Mouse (Mus musculus) heart, embryonic 16.5 days (tissue): ENCODE data around the gene Slco2a1. TPM values are rescaled to one million over a fixed set of nuclear protein-coding genes. Genes with fewer than 3 reads are reported as not detected.

ENCODE experiments used
- ATAC-seq: fragments of 200-750 bp; cut with Nextera tagmentation; replicated peaks from 2 replicates; pipeline ENCODE4 v1.8.0; 2017; ENCODE audit warnings: moderate number of reproducible peaks; ENCODE audit not compliant: insufficient read depth, low FRiP score; ENCODE audit errors: extremely low read depth
- H3K27ac ChIP-seq: fragments of 300-500 bp; sonication (generic); 2 replicates; pipeline ENCODE4 v1.5.1; 2014; ENCODE audit warnings: mild to moderate bottlenecking, low read length, control low read depth, moderate library complexity
- H3K27me3 ChIP-seq: fragments of 300-500 bp; sonication (generic); 2 replicates; pipeline ENCODE4 v1.6.1; 2014; ENCODE audit warnings: low read length, mixed read lengths; ENCODE audit not compliant: control insufficient read depth, insufficient read depth
- H3K36me3 ChIP-seq: fragments of 300-500 bp; sonication (generic); 2 replicates; pipeline ENCODE4 v1.6.1; 2014; ENCODE audit not compliant: control insufficient read depth, insufficient read depth
- H3K4me1 ChIP-seq: fragments of 300-500 bp; sonication (generic); 2 replicates; pipeline ENCODE4 v1.6.1; 2014; ENCODE audit warnings: low read length, mixed read lengths; ENCODE audit not compliant: control insufficient read depth, insufficient read depth
- H3K4me2 ChIP-seq: fragments of 300-500 bp; sonication (generic); 2 replicates; pipeline ENCODE4 v1.6.1; 2014; ENCODE audit warnings: low read depth, mild to moderate bottlenecking, control low read depth, low read length
- H3K4me3 ChIP-seq: fragments of 300-500 bp; sonication (generic); 2 replicates; pipeline ENCODE4 v1.5.1; 2014; ENCODE audit warnings: mild to moderate bottlenecking, control low read depth, low read length
- H3K9ac ChIP-seq: fragments of 300-500 bp; sonication (generic); 2 replicates; pipeline ENCODE4 v1.6.1; 2014; ENCODE audit warnings: low read length, control low read depth
- H3K9me3 ChIP-seq: fragments of 300-500 bp; sonication (generic); replicated peaks from 2 replicates; pipeline ENCODE4 v1.6.1; 2016; ENCODE audit warnings: low read length; ENCODE audit not compliant: control insufficient read depth
- WGBS: fragments of 180-500 bp; shearing (Covaris S2); extraction: QIAGEN DNeasy Blood & Tissue Kit; methylation state at CpG from one replicate; pipeline ENCODE4 v1.1.7; 2014; 5-methylcytosine and 5-hydroxymethylcytosine counted together
- polyA plus RNA-seq: library from polyadenylated mRNA; unstranded; fragments of >200 nt; fragmentation: Nextera tagmentation; extraction: Ambion mirVana; gene quantifications from 2 replicates; pipeline ENCODE4 v1.2.1, GENCODE M21; 2015

Gene Slco2a1
- polyA plus RNA-seq, 1 experiment from 2014 or later = 7.9 TPM

GRCm38 (mm10) chr9:103120231-103120630 lies 131.7 kb downstream of the Slco2a1 start:
- Histone ChIP-seq H3K36me3 (no peaks in the 10 kb centered on the region), H3K4me1 (no peaks in the 10 kb centered on the region), H3K27ac (no peak overlapping the region), H3K4me2 (no peak overlapping the region), H3K4me3 (no peak overlapping the region), H3K9ac (no peak overlapping the region), H3K27me3 (peaks cover 4% of the 10 kb centered on the region; the same call in 1 of the 2 replicates), H3K9me3 (no peaks in the 10 kb centered on the region)
- WGBS = 37% methylated on average over 2 of the region's 2 CpGs
- no peak for ATAC-seq

GRCm38 (mm10) chr9:103121546-103121945 lies 133.0 kb downstream of the Slco2a1 start:
- Histone ChIP-seq H3K27me3 (no peaks in the 10 kb centered on the region), H3K9ac (no peak overlapping the region), H3K9me3 (no peaks in the 10 kb centered on the region), H3K4me2 (no peak overlapping the region), H3K4me3 (no peak overlapping the region), H3K4me1 (no peaks in the 10 kb centered on the region), H3K36me3 (no peaks in the 10 kb centered on the region), H3K27ac (no peak overlapping the region)
- 82% methylated on average over 7 of the region's 7 CpGs for WGBS
- ATAC-seq = no peak

- 92% methylated on average over 4 of the region's 4 CpGs for WGBS
- Histone ChIP-seq H3K9ac (no peak overlapping the region), H3K36me3 (no peaks in the 10 kb centered on the region), H3K27ac (no peak overlapping the region), H3K4me2 (no peak overlapping the region), H3K9me3 (0 out of 2 replicates have a peak, but pooled peaks cover 2% of the 10 kb centered on the region), H3K4me1 (no peaks in the 10 kb centered on the region), H3K27me3 (no peaks in the 10 kb centered on the region), H3K4me3 (no peak overlapping the region)
- ATAC-seq = no peak
Observed at GRCm38 (mm10) chr9:103124746-103125145, 136.2 kb downstream of the Slco2a1 start.

DNA sequence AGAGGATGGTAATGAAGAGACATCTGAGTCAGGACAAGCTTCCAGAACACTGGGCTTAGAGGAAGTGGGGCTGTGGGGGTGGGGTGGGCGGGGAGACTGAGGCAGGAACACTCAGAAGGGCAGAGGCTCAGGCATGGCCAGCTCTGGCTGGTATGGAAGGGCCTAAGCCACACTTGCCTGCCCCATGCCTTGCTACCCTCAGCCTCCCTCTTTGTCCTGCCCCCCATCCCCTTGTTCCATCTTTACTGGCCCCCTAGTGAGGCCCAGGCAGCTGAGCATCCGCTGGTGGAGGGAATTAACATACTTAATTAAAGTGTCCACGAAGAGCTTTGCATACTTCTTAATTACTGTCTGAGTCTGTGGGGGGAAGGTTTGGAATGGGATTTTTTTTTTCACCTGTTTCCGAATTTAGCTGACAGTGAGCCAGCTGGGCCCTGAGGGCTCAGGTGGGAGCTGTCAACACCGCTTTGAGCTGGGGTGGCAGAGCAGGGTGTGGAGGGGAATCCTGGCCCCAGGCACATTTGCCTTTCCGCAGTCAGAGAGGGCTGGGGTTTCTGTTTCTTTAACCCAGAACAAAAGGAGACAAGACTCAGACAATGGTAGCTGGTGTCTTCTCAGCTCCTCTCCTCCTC lies 145.1 kb downstream of the Slco2a1 start:
- no peak overlapping the region; the same call in 1 of the 2 replicates for H3K9ac ChIP-seq
- 50% methylated on average over 6 of the region's 6 CpGs for WGBS

DNA sequence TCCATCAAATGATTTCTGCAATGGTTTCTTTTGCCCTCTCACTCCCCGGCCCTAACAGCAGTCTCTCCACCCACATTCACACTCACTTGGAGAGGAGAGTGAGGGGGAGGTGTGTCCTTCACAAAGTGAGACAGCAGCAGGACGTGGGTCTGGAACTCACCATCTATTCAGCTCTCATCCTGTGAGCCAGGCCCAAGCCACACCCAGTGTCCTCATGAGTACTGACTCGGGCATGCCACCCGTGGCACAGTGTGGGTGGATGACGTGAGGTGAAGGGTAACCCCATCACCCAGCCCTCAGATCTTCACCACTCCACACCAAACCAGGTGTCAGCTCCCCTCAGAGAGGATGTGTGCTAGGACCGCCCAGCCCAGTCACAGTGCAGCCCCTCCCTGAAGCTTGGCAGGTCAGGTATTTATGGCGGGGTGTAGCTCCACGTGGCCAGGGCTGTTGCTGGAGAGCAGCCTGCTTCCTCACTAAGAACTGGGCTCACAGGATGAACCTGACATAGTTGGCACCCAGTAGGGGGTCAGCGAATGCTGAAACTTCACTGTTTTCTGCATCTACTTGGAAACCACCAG lies 146.0 kb downstream of the Slco2a1 start:
- no peak overlapping the region for H3K4me3 ChIP-seq
- no peak for ATAC-seq
- WGBS = 56% methylated on average over 9 of the region's 9 CpGs
- no peak overlapping the region for H3K4me2 ChIP-seq
- H3K4me1 ChIP-seq = peaks cover 9% of the 10 kb centered on the region
- H3K9ac ChIP-seq = no peak overlapping the region
- no peaks in the 10 kb centered on the region for H3K36me3 ChIP-seq
- H3K27me3 ChIP-seq = no peaks in the 10 kb centered on the region
- H3K27ac ChIP-seq = no peak overlapping the region
- no peaks in the 10 kb centered on the region for H3K9me3 ChIP-seq

More for the DNA sequence above, 145.1 kb downstream of the Slco2a1 start:
- Histone ChIP-seq H3K27ac (no peak overlapping the region), H3K4me2 (no peak overlapping the region), H3K4me1 (peaks cover 8% of the 10 kb centered on the region), H3K36me3 (no peaks in the 10 kb centered on the region), H3K27me3 (no peaks in the 10 kb centered on the region), H3K9me3 (0 out of 2 replicates have a peak, but pooled peaks cover 2% of the 10 kb centered on the region), H3K4me3 (no peak overlapping the region)
- no peak for ATAC-seq

- WGBS = 68% methylated on average over 6 of the region's 6 CpGs
- no peaks in the 10 kb centered on the region for H3K9me3 ChIP-seq
- peaks cover 7% of the 10 kb centered on the region; the same call in 1 of the 2 replicates for H3K4me1 ChIP-seq
Observed at GRCm38 (mm10) chr9:103139481-103139880, 151.0 kb downstream of the Slco2a1 start.

GRCm38 (mm10) chr9:103140384-103140783 lies 151.9 kb downstream of the Slco2a1 start:
- Histone ChIP-seq H3K4me3 (no peak overlapping the region), H3K9me3 (no peaks in the 10 kb centered on the region), H3K9ac (no peak overlapping the region), H3K36me3 (no peaks in the 10 kb centered on the region), H3K27ac (no peak overlapping the region), H3K27me3 (no peaks in the 10 kb centered on the region), H3K4me2 (no peak overlapping the region), H3K4me1 (peaks cover 10% of the 10 kb centered on the region; the same call in 1 of the 2 replicates)
- ATAC-seq = no peak
- 74% methylated on average over 6 of the region's 6 CpGs for WGBS

More at GRCm38 (mm10) chr9:103139481-103139880, 151.0 kb downstream of the Slco2a1 start:
- H3K9ac ChIP-seq = no peak overlapping the region
- no peaks in the 10 kb centered on the region for H3K27me3 ChIP-seq
- H3K4me3 ChIP-seq = no peak overlapping the region
- no peak for ATAC-seq
- H3K36me3 ChIP-seq = no peaks in the 10 kb centered on the region
- no peak overlapping the region for H3K27ac ChIP-seq
- H3K4me2 ChIP-seq = no peak overlapping the region

GRCm38 (mm10) chr9:103141266-103141665 lies 152.8 kb downstream of the Slco2a1 start:
- peak; percentile 44; the same call in 1 of the 2 replicates for ATAC-seq
- 48% methylated on average over 7 of the region's 7 CpGs for whole genome bisulfite sequencing
- Histone ChIP-seq H3K4me3 (no peak overlapping the region), H3K9ac (no peak overlapping the region), H3K9me3 (no peaks in the 10 kb centered on the region), H3K36me3 (no peaks in the 10 kb centered on the region), H3K4me2 (no peak overlapping the region), H3K27me3 (no peaks in the 10 kb centered on the region), H3K4me1 (peaks cover 10% of the 10 kb centered on the region; the same call in 1 of the 2 replicates), H3K27ac (peak overlapping the region; percentile 53)

- Histone ChIP-seq H3K4me2 (no peak overlapping the region), H3K4me3 (no peak overlapping the region), H3K36me3 (no peaks in the 10 kb centered on the region), H3K4me1 (peaks cover 10% of the 10 kb centered on the region; the same call in 1 of the 2 replicates), H3K9me3 (no peaks in the 10 kb centered on the region), H3K27me3 (no peaks in the 10 kb centered on the region), H3K27ac (no peak overlapping the region), H3K9ac (no peak overlapping the region)
- no peak for ATAC-seq
- WGBS = 48% methylated on average over 4 of the region's 4 CpGs
Observed at GRCm38 (mm10) chr9:103143881-103144280, 155.4 kb downstream of the Slco2a1 start.
